Mouse (Mus musculus): Measurements from ENCODE around the gene Fam136a. TPM values are rescaled to one million over a fixed set of nuclear protein-coding genes. Genes with fewer than 3 reads are reported as not detected.
A peak's percentile ranks its signal among the peaks of the same experiment; 100 is the strongest.
"Not testable (repeated sequence)": the region's sequence is repeated elsewhere in the genome, so short reads cannot be mapped to it uniquely, and the experiment has no call there.

Fam136a gene
- 10 to 100 TPM; 31.3 to 35.0 TPM for total RNA-seq (2021)
- long read RNA-seq, experiment 1, transcript Fam136a-201 (3 exons, 1,643 nt): major isoform, 49 of 62 reads
- long read RNA-seq, experiment 1, partial matches to known transcripts: 3 of 62 reads
- long read RNA-seq, experiment 1, other reads (novel, unspliced or antisense): 9 of 62 reads
- long read RNA-seq, experiment 2, transcript Fam136a-201 (3 exons, 1,643 nt): major isoform, 76 of 101 reads
- long read RNA-seq, experiment 2, partial matches to known transcripts: 20 of 101 reads
- long read RNA-seq, experiment 2, other reads (novel, unspliced or antisense): 4 of 101 reads

- peak; percentile 92 to 96 for DNase-seq (ENCODE audit: low spot score in 2 of 2)
Observed at GRCm38 (mm10) chr6:86365371-86366124, at the start of gene Fam136a. Fam136a (plus strand) TSS chr6:86365646.

GRCm38 (mm10) chr6:86317066-86317465, 48.4 kb upstream of the Fam136a start:
- DNase-seq (ENCODE audit: low spot score in 2 of 2): no peak

- no peak for DNase-seq (ENCODE audit: low spot score in 2 of 2)
Observed at GRCm38 (mm10) chr6:86318855-86319254, 46.6 kb upstream of the Fam136a start.

- no peak for DNase-seq (ENCODE audit: low spot score in 2 of 2)
Observed at GRCm38 (mm10) chr6:86322031-86322563, 43.3 kb upstream of the Fam136a start.

GRCm38 (mm10) chr6:86322991-86323390, 42.5 kb upstream of the Fam136a start:
- no peak for DNase-seq (ENCODE audit: low spot score in 2 of 2)

- no peak for DNase-seq (ENCODE audit: low spot score in 2 of 2)
Observed at GRCm38 (mm10) chr6:86324400-86324799, 41.0 kb upstream of the Fam136a start.

GRCm38 (mm10) chr6:86325646-86326045, 39.8 kb upstream of the Fam136a start:
- DNase-seq (ENCODE audit: low spot score in 2 of 2): no peak

- peak; percentile 74 to 91 for DNase-seq (ENCODE audit: low spot score in 2 of 2)
Observed at GRCm38 (mm10) chr6:86326866-86327265, 38.6 kb upstream of the Fam136a start.

- peak in 1 of 2 experiments; percentile 59 for DNase-seq (ENCODE audit: low spot score in 2 of 2)
Observed at GRCm38 (mm10) chr6:86328369-86328768, 37.1 kb upstream of the Fam136a start.

- DNase-seq (ENCODE audit: low spot score in 2 of 2): no peak
Observed at GRCm38 (mm10) chr6:86329943-86330342, 35.5 kb upstream of the Fam136a start.

- DNase-seq (ENCODE audit: low spot score in 2 of 2): no peak
Observed at GRCm38 (mm10) chr6:86335121-86335849, 30.2 kb upstream of the Fam136a start.

- no peak for DNase-seq (ENCODE audit: low spot score in 2 of 2)
Observed at GRCm38 (mm10) chr6:86335860-86336259, 29.6 kb upstream of the Fam136a start.

GRCm38 (mm10) chr6:86336340-86336739, 29.1 kb upstream of the Fam136a start:
- not testable (repeated sequence) for DNase-seq (ENCODE audit: low spot score in 2 of 2)

GRCm38 (mm10) chr6:86343656-86344055, 21.8 kb upstream of the Fam136a start:
- no peak for DNase-seq (ENCODE audit: low spot score in 2 of 2)

- no peak for DNase-seq (ENCODE audit: low spot score in 2 of 2)
Observed at GRCm38 (mm10) chr6:86346063-86346462, 19.4 kb upstream of the Fam136a start.

- DNase-seq (ENCODE audit: low spot score in 2 of 2): no peak
Observed at GRCm38 (mm10) chr6:86349257-86349656, 16.2 kb upstream of the Fam136a start.

- DNase-seq (ENCODE audit: low spot score in 2 of 2): no peak
Observed at GRCm38 (mm10) chr6:86354948-86355347, 10.5 kb upstream of the Fam136a start.

- no peak for DNase-seq (ENCODE audit: low spot score in 2 of 2)
Observed at GRCm38 (mm10) chr6:86356956-86357355, 8.5 kb upstream of the Fam136a start.

GRCm38 (mm10) chr6:86360691-86361090, 4.8 kb upstream of the Fam136a start:
- no peak for DNase-seq (ENCODE audit: low spot score in 2 of 2)

GRCm38 (mm10) chr6:86361373-86361772, 4.1 kb upstream of the Fam136a start:
- no peak for DNase-seq (ENCODE audit: low spot score in 2 of 2)

- peak; percentile 80 to 92 for DNase-seq (ENCODE audit: low spot score in 2 of 2)
Observed at GRCm38 (mm10) chr6:86364442-86365141, 854 bp upstream of the Fam136a start.

Measured in layer of hippocampus, postnatal 14 days (tissue).